Mouse (Mus musculus): ENCODE measurements around the gene Mrps34.

GRCm38 (mm10) chr17:24877336-24878116, 17.4 kb upstream of the Mrps34 start:
- TF ChIP-seq POLR2A (IDR thresholded peaks at IDR 0.05; ENCODE audit: borderline replicate concordance, extremely low read depth, low read depth, low read length) (no peak), CTCF (IDR thresholded peaks at IDR 0.05; ENCODE audit: insufficient read depth, low read length) (no peak)
